Mouse (Mus musculus) G1E (cell line): ENCODE measurements around the gene Vps37b.

ENCODE experiments used
- CTCF ChIP-seq: IDR thresholded peaks from 2 replicates; pipeline ENCODE4 v1.5.1; 2012; ENCODE audit warnings: low read depth, low read length, inconsistent platforms, mixed read lengths
- POLR2AphosphoS5 ChIP-seq: IDR thresholded peaks from 2 replicates; pipeline ENCODE4 v1.6.1; 2012; ENCODE audit warnings: low read depth, low read length, inconsistent platforms; ENCODE audit not compliant: insufficient replicate concordance

DNA sequence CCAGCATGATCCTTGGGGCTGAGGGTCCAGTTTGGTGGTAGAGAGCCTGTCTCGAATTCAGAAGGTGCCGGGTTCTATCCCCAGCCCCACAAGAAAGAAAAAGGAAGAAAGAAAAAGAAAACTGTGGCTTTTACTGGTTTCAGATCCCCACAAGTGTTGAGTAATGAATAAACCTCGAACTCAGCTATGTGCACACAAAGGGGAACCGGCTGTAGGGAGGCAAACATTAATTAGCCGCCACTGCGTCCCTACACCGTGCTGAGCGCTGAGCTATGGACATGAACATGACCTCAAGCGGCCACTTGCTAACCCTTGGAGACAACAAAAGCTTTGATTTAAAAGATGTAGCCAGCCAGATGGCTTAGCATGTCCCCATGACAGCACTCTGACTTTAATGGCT is 6.9 kb downstream of the Vps37b start:
- TF ChIP-seq CTCF (no peak), POLR2AphosphoS5 (no peak)
